Mouse (Mus musculus) neural tube, embryonic 10.5 days (tissue): ENCODE results near the gene Zc3hav1.

Source experiments
- DNase-seq: peaks from one replicate; pipeline ENCODE4 v3.0.0-alpha.2; 2017; ENCODE audit warnings: low spot score; ENCODE audit errors: extremely low spot score

The Zc3hav1 gene

GRCm38 (mm10) chr6:38353181-38353580 lies 1.2 kb downstream of the Zc3hav1 start:
- peak; percentile 33 for DNase-seq

DNA sequence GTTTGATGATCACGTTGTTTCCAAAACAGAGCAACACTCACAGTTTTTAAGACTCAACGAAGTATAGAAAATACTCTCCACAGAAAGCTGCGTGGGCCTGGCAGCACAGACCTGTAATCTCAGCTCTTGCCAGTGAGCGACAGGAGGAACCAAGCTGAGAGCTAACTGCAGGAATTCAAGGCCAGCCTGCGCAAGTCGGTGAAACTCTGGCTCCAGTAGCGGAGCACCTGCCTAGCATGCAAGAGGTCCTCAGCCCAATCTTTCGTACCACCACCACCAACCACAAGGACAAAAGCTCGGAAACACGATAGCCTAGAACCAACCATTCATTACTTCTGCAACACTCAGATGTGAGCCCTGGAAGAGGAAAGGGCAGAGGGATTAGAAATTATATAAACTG lies 2.0 kb downstream of the Zc3hav1 start:
- peak; percentile 40 for DNase-seq

GRCm38 (mm10) chr6:38351930-38352329 lies 2.5 kb downstream of the Zc3hav1 start:
- DNase-seq: no peak

GRCm38 (mm10) chr6:38349806-38350205 lies 4.6 kb downstream of the Zc3hav1 start:
- DNase-seq: no peak

- DNase-seq: no peak
Observed at GRCm38 (mm10) chr6:38348811-38349453, 5.5 kb downstream of the Zc3hav1 start.

- DNase-seq: no peak
Observed at GRCm38 (mm10) chr6:38347875-38348274, 6.5 kb downstream of the Zc3hav1 start.

DNA sequence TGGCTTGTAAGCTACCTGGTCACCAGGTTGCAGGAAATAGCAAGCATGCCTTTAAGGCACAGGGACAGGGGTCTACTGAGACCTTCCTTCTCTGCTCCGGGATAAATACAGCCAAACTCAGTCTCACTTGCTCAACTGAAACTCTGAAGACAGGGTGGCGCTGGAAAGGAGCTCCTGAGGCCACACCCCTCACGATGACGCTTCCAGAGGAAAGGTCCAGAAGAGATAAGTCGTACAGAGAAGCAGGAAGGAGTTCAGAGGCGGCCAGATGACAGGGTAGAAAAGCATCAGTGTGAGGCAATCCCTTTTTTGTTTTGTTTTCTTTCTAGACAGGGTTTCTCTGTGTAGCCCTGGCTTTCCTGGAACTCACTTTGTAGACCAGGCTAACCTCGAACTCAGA lies 8.6 kb downstream of the Zc3hav1 start:
- DNase-seq: no peak

GRCm38 (mm10) chr6:38344006-38344670 lies 10.3 kb downstream of the Zc3hav1 start:
- no peak for DNase-seq

DNA sequence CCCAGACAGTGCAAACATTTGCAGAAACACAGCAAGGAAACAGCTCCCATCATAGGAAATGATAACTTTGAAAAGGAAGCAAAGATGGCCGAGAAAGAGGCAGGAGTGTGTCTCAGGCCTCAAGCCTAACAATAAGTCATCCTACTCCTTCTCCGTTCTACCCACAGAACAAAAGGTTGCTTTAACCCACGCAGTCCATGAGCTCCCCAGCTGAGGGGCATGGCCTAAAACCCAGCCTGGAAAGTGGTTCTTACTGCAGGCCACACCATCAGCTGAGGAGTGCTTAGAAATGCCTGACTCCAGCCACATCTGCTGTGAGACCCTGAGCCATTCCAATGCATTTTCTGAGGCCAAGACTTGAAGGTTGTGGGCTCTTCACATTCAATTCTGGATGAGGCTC lies 10.8 kb downstream of the Zc3hav1 start:
- no peak for DNase-seq

DNA sequence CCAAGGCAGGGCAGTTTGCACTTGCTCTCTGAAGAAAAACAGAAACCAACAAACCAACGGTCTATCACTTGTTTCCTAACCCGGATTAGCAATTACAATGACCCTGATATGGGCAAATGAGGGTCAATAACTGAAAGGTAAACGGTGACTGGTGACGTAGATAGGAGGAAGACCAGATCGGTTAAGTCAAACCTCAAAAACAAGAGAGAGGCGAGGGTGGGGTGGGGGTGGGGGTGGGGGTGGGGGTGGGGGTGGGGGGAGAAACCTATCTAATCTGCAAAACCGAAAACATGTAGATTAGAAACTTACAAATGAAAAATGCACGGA lies 11.8 kb downstream of the Zc3hav1 start:
- DNase-seq: no peak

DNA sequence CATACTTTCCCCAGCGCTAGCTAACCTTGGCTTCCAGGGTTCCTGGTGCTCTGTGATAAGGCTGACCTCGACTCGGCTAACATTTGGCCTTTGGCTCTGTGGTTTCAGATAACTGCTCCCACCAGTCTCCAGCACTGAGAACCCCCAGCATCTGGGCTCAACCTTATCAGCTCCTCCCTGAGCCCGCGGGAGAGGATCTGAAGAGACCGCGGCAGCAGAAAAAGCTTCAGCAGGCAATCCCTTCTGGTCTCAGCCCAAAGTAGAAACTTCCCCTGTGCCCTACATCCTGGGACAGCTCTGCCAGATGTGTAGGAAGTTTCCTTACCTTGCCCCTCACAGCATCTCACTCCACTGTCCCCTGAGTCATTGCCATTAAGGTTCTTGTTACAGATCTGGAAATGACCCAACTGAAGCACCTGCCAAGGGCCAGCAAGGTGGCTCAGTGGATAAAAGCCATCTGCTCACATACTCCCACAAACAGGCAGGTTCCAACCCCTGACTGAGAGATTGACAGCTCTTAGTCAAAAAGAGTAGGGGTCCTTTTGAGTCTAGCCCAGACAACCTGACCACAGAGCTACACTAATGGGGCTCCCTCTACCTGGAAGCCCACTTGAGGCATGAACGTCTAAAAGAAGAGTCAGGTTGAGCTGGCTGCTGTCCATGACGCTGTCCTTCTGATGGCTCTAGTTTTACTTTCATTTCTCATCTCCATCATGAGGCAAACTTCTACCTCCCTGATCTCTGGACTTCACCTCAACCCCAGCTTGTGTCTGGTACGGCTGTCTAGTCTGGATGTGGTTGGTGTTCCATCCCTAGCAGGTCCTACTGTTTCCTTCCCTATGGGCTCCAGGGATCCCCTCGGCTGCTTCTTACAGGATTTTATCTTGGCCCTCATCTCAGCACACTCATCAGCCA lies 12.4 kb downstream of the Zc3hav1 start:
- DNase-seq: no peak

DNA sequence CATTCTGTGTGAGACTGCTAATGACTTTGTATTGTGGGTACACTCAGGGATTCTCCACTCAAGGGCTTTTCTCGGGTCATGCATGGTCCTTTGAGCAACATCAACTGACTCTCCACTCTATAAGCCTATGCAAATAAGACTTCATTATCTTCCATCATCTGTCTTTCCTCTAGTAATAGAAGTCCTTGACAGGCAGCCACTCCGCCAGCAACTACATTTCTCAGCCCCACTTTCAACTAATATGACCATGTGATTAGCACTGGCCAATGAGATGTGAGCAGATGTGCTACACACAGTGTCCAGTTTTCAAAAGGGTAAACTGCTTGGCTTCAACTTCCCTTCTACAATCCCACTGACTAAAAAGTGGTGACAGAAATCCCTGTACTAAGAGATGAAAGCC lies 15.3 kb downstream of the Zc3hav1 start:
- no peak for DNase-seq

DNA sequence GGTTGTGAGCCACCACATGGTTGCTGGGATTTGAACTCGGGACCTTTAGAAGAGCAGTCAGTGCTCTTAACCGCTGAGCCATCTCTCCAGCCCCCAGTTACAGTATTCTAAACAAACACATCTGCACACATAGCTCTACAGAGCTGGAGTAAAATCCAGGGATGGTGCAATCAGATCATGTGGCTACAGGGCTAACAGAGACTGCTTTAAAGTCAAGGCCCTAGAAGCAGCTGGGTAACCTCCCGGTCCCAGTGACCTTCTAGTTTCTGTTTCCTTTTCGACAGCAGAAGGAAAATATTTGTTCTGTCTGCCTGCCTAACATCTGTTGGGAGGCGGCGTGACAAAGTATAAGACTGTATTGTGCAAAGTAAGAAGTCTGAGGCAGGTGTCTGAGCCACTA lies 16.5 kb downstream of the Zc3hav1 start:
- DNase-seq: no peak

- no peak for DNase-seq
Observed at GRCm38 (mm10) chr6:38337166-38337705, 17.2 kb downstream of the Zc3hav1 start.

- DNase-seq: no peak
Observed at GRCm38 (mm10) chr6:38335264-38335663, 19.1 kb downstream of the Zc3hav1 start.

DNA sequence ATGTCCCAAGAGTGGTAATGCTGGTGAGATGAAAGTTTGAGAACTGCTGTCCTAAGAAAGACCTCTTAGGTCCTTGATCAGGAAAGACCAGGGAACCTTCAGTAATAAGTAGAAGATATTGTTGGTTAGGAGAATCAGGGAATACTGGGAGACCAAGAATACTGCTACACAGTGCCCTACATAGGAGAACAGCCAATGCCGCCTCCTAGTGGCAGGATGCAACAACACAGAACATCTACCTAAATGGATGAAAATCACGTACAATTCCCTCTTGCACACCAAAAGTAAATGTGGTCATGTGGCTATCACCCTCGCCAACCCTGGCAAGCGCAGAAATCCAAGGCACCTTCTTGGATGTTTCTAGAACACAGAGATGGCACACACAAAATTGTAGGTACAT lies 27.8 kb downstream of the Zc3hav1 start:
- peak; percentile 59 for DNase-seq

DNA sequence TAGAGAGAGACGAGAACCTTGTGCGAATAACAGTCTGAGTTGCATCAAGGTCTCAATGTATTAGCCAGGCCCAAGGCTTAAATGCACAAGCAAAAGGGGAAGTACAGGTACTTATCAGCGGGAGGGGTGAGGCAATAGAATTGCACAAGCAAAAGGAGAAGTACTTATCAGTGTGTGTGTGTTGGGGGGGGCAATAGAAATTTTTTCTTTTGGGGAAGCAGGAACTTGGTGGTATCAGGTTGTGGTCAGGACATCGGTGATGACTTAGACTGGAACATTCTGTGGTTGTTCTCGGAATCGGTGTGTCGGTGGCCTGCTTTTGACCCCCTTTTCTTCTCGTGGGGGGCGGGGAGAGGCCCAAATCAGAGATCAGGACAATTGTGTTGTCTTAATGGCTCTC lies 33.8 kb downstream of the Zc3hav1 start:
- DNase-seq: no peak

GRCm38 (mm10) chr6:38316050-38316449 lies 38.4 kb downstream of the Zc3hav1 start:
- no peak for DNase-seq

- no peak for DNase-seq
Observed at GRCm38 (mm10) chr6:38309741-38310140, 44.7 kb downstream of the Zc3hav1 start.

DNA sequence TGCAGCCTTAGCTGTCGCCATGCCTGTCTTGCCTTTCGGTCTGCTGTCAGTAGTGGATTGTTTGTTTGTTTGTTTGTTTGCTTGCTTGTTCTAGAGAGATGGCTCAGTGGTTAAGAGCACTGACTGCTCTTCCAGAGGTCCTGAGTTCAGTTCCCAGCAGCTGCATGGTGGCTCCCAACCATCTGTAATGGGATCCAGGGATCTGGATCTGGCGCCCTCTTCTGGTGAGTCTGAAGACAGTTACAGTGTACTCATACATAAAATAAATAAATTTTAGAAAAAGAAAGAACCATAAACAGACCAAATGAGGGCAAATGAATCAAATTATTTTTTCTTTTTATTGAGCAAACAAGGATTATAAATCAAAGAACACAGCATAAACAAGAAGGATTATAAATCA lies 49.4 kb downstream of the Zc3hav1 start:
- no peak for DNase-seq

DNA sequence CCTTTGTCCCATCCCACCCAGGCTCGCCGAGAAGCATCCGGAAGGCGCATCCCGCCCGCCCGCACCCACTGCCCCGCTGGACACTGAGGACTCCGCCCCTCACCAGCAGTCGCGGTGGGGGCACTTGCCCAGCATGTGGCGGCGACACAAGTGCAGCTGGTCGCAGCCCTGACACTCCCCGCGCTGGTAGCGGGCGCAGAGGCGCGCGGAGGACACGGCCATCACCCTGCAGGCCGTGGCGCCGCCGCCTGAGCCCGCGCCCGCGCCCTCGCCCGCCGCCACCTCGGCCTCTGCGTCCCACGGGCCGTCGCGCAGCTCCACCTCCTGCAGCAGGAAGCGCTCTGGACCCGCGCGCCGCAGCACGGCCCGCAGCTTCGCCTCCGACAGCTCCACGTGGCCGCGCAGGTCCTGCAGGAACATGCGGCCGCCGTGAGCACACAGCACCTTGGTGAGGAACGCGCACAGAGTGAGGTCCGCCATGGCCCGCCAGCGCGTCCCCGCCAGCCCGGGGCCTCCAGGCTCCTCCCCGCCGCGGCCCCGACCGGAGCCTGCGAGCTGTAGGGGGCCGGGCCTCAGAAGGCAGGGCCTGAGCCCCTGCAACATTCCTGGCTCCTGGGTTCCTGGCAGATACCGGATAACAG lies 55.5 kb downstream of the Zc3hav1 start, which contains the start of gene Zc3hav1l:
TSS of gene Zc3hav1l (minus strand) at position 499 of the 641 bp plus-strand sequence.
- peak; percentile 89 for DNase-seq
